Mouse (Mus musculus) CH12.LX (cell line): ENCODE data around the gene Adam30.

Experiments used
- CTCF ChIP-seq, 2 experiments: IDR thresholded peaks in 1 of 2; conservative IDR thresholded peaks in 1 of 2; 2 replicates each; pipeline ENCODE4 v1.5.1; 2011 to 2012; ENCODE audit warnings: low read depth in 2 of 2, low read length in 2 of 2, improper control_type of control experiment in 1 of 2, inconsistent platforms in 1 of 2, mild to moderate bottlenecking in 1 of 2, moderate library complexity in 1 of 2
- EP300 ChIP-seq: IDR thresholded peaks from 2 replicates; pipeline ENCODE4 v1.6.1; 2011; ENCODE audit warnings: low read length, improper control_type of control experiment
- HCFC1 ChIP-seq: IDR thresholded peaks from 2 replicates; pipeline ENCODE4 v1.6.1; 2012; ENCODE audit warnings: low read depth, mild to moderate bottlenecking, inconsistent platforms, low read length, improper control_type of control experiment
- MAFK ChIP-seq: IDR thresholded peaks from 2 replicates; pipeline ENCODE4 v1.6.1; 2011; ENCODE audit warnings: low read length, improper control_type of control experiment; ENCODE audit not compliant: insufficient replicate concordance
- MYC ChIP-seq: IDR thresholded peaks from 2 replicates; pipeline ENCODE4 v1.6.1; 2011; ENCODE audit warnings: low read depth, mild to moderate bottlenecking, improper control_type of control experiment, low read length
- POLR2A ChIP-seq: IDR thresholded peaks from 2 replicates; pipeline ENCODE4 v1.6.1; 2011; ENCODE audit warnings: low read depth, mild to moderate bottlenecking, improper control_type of control experiment, low read length
- POLR2AphosphoS2 ChIP-seq: IDR thresholded peaks from 2 replicates; pipeline ENCODE4 v1.6.1; 2011; ENCODE audit warnings: low read depth, low read length, improper control_type of control experiment
- RCOR1 ChIP-seq: conservative IDR thresholded peaks from 2 replicates; pipeline ENCODE4 v1.6.1; 2012; ENCODE audit warnings: low read depth, mild to moderate bottlenecking, inconsistent platforms, low read length, improper control_type of control experiment
- TBP ChIP-seq: conservative IDR thresholded peaks from 2 replicates; pipeline ENCODE4 v1.6.1; 2011; ENCODE audit warnings: low read depth, low read length, improper control_type of control experiment
- UBTF ChIP-seq: IDR thresholded peaks from 2 replicates; pipeline ENCODE4 v1.6.1; 2012; ENCODE audit warnings: low read depth, mild to moderate bottlenecking, inconsistent platforms, low read length, improper control_type of control experiment, moderate library complexity
- ZNF384 ChIP-seq: IDR thresholded peaks from 2 replicates; pipeline ENCODE4 v1.6.1; 2012; ENCODE audit warnings: low read depth, low read length, improper control_type of control experiment, inconsistent platforms

DNA sequence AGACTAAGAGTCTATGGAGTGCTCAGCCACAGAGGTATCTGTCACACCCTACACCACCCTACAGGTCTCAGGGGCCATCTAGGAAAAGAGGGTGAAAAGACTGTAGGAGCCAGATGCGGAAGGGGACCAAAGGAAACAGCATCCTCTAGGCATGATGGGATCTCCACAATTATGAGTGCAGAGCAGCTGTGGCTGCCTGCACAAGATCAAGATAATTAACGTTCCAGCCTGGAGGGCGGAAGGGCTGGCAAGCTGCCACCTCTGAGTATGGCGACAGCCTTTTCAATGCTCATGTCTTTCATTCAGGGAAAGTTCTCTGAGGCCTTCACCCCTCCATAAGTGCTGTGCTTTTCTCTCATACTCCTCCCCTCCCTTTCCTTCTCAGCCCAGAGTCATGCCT, 1.1 kb upstream of the Adam30 start:
- TF ChIP-seq CTCF (conservative IDR thresholded peaks at IDR 0.05 in 1 of 2, IDR thresholded peaks at IDR 0.05 in 1 of 2; ENCODE audit: low read depth in 2 of 2, low read length in 2 of 2) (no peak), HCFC1 (no peak), POLR2A (no peak), RCOR1 (no peak), UBTF (no peak), EP300 (no peak), TBP (no peak), MAFK (no peak), POLR2AphosphoS2 (no peak), MYC (no peak), ZNF384 (no peak)
